Mouse (Mus musculus) kidney, adult 11 months (tissue): ENCODE measurements at regions not wholly inside any gene's neighbourhood (a gene's known extent, or its start where the extent isn't known, plus 50 kb on each side); places are given as distances from the start of the nearest gene placed in this dataset.
A peak's percentile ranks its signal among the peaks of the same experiment; 100 is the strongest.
"Not testable (repeated sequence)": the region's sequence is repeated elsewhere in the genome, so short reads cannot be mapped to it uniquely, and the experiment has no call there.

Experiments used
- DNase-seq: peaks from one replicate; pipeline ENCODE4 v3.0.0; 2022

DNA sequence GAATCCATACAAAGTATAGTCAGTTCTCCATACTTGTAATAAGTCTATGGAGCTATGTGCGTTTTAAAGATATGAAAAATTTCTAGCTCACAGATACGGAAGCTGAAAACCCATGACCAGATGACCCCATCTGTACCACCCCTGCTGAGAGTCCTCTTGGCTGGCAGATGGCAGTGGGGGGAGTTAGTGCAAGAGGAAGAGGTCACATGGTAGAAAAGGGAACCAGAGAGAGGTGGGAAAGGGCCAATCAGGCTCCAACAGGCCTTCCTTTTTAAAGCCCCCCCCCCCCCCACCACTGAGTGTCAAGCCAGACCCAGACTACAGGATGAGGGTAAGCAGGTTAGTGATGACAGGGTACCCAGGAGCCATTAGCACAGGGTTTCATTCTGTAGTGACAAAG, 86.4 kb upstream of the Klf13 start:
- DNase-seq = no peak

DNA sequence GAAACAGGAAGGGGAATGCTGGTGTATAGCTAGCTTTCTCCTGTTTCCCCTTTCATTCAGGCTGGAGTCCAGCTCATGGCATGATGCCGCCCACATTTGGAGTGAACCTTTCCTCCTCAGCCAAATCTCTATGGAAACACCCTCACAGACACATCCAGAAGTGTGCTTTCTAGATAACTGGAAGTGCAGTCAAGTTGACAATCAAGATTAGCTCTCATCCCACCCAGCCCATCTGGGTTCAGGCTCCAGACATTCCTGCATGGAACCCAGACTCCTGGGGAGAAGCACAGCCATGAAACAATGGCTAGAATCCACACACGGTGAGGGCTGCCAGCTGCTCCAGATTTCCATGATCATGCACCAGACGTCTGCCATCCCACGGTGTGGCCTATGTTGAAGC, 85.5 kb upstream of the Klf13 start:
- DNase-seq = no peak

DNA sequence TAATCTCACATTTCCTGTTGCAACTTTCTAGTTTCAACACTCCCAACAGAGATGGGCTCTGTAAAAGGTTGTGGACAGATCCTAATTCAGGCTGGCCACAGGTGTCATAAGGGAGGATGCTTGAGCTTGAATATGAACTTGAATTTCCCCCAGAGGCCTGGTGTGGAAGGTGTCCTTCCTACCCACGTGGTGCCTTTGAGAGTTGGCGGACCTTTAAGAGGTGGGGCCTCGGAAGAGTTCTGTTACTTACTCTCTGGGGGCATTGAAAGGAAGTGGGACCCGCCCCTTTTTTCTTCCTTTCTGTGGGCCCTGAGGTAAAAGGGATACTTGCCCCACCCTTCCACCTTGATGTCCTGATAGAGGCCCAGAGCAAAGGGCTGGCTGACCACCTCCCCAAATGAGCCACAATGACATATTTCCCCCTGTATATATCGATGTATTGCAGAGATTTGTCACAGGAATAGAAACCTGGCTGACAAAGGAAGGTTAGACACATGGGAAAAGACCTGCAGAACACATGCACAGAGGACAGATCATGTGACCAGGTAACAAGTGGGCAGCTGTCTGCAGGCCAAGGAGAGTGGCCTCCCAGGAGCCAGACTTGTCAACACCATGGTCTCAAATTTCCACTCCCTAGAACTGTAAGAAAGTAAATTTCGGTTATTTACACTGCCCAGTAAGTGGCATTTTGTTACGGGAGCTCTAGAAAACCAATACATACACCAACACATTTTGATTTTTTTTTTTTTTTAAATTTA, 84.2 kb upstream of the Klf13 start:
- no peak for DNase-seq

DNA sequence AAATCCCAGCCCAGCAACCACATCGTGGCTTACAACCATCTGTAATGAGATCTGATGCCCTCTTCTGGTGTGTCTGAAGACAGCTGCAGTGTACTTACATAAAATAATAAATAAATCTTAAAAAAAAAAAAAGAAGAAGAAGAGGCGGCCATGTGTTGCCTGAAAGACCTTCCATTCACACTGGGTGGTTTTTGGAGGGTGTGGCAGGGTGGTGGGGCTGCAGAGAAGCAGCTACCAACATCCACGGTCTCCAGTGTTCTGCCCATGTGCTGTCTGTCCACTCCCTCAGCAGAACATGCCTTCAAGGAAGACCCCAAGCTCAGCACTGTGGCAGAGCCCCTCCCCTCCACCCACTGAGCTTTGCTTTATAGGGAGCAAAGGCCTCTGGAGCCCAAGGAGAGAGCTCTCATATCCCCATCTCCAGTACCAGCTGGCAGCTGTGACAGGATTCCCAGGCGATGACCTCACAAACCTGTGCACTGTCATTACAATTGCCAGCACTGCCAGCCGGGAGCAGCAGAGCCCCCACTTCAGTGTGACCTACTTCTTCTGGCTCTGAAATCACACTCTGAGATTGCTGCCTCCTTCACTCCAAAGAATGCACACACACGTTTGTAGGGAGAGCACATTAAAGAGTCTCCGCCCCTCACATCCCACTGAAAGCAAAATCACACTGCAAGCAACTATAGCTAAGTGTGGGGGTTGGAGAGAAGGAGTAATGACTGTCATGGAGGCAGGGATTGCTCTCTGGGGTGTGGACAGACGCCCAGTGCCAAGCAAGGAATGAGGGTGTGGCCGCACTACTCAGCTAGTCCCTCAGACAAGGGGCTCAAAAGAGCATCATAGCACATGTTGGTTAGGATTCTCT, 82.8 kb upstream of the Klf13 start:
- no peak for DNase-seq

DNA sequence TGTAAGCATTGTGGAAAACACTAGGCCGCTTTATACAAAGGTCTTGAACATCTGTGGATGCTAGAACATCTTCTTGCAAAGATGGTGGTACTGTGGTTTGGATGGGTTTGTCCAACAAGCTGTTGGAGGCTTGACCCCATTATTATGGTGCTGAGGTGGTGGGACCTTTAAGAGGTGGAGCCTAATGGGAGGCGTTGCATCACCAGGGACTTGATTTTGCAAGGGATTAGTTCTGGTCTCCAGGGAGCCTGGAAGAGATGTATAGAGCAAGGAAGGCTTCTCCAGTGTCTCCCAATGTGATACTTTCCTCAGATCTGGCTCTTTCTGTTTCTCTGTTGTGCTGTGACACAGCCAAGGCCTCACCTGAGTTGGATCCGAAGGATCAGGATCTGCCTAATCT, 79.4 kb upstream of the Klf13 start:
- no peak for DNase-seq

DNA sequence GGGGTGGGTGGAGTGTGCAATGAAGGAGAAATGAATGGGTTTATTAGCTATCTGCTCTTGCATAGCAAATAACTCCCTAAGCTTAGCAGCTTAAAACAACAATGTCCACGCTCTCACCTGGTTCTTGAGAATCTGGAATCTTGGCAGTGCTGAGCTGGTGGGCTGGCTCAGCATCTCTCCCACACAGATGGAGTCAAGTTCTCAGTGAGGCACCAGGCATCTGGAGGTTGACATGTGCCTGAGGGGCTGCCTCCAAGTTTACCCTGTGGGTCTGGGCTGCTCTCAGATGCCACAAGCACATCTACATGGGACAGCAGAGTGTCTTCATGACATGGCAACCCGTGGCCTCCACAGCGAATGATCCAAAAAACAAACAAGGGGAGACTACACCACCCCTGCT, 78.2 kb upstream of the Klf13 start:
- no peak for DNase-seq

DNA sequence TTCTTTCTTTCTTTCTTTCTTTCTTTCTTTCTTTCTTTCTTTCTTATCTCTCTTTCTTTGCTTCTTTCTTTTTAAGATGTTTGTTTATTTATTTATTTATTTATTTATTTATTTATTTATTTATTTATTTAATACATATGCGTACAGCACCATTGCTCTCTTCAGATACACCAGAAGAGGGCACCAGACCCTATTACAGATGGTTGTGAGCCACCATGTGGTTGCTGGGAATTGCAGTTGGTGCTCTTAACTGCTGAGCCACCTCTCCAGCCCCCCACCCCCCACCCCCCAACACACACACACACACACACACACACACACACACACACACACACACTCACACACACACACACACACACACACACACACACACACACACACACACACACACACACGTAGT, 76.4 kb upstream of the Klf13 start:
- not testable (repeated sequence) for DNase-seq

DNA sequence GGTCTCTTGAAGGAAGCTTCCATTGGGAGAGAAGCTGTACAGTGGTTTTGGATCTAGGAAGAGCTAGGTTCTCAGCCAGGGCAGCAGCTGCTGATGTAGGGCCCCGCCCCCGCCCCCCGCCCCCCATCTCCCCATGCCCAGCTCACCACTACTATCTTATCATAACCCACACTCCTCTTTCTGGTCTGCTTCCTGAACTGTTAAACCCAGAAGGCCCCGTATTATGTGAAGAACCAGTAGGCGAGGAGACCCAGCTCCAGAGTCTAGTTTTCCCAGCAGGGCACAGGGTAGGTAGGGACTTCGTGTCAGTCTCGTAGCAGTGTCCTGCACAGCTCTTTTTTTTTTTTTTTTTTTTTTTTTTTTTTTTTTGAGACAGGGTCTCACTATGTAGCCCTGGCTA, 75.5 kb upstream of the Klf13 start:
- DNase-seq = no peak

DNA sequence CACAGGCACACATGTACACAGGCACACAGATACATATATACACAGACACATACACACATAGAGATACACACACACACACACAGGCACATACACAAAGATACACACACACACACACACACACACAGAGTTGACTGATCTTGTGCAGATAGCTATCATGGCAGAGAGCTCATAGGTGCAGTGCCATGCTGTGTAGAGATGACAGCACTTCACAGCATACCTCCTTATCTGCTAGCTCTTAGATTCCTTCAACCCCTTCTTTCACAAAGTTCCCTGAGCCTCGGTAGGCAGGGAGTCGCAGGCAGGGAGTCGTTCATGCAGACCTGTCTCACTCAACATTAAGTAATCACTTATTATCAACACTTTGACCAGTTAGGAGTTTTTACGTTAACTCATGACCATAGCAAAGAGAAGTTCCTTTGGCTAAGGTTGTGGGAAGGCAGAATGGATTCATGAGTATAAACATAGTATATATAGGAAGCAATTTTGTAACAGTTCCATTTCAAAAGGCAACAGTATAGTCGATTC, 74.4 kb upstream of the Klf13 start:
- no peak for DNase-seq

DNA sequence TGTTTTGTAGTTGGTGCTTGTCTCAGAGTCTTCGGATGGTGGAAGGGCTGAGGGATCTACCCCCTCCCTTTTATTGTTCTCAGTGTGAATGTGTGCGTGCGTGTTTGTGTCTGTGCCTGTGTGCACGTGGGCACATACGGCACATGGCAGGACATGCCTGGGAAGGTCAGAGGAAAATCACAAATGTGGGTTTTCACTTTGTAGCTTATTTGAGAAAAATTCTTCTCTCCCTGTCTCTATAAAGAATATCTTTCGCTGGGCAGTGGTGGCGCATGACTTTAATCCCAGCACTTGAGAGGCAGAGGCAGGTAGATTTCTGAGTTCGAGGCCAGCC, 73.5 kb upstream of the Klf13 start:
- DNase-seq = no peak

DNA sequence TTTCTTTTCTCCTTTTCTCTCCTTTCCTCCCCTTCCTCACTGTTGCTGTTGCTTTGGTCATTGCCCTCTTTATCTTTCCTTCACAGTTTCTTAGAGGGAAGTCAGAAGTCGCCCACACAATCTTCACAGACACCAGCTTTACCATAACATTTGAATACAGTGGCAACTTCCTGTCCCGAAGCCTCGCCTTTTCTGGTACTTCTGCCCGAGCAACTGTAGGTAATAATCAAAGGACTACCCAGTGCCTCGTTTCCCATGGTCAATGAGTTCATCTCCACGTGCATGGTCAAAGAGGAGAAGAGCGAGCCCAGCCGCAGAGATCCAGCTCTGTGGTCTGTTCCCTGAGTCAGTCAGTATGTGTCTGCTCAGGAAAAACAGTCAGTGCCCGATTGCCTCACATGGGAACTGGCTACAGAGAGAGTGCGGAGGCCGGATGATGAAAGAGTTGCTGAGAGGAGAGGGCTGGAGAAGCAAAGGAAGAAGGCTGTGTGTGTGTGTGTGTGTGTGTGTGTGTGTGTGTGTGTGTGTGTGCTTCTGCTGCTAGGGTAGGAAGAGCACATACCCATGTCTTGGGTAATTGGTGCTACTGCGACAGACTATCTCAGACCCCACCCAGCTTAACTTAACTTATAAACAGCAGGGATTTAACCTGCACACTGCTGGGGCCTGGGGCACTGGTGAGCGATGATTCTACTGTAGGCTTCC, 73.0 kb upstream of the Klf13 start:
- no peak for DNase-seq

DNA sequence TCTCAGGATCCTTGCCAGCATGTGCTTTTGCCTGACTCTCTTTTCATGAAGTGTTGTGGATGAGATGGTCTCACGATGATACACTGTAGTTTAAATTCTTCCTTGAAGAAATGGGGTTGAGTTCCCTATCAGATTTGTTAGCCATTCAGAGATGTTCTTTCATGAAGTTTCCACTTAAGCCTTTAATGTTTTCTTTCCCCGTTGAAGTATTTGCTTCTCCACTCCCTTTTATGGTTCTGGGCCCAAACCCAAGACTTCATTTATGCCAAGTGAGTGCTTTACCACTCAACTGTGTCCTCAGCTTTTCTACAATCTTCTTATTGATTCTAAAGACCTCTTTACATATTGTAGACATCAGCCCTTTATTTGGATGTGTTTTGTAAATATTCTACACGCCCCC, 71.9 kb upstream of the Klf13 start:
- no peak for DNase-seq

DNA sequence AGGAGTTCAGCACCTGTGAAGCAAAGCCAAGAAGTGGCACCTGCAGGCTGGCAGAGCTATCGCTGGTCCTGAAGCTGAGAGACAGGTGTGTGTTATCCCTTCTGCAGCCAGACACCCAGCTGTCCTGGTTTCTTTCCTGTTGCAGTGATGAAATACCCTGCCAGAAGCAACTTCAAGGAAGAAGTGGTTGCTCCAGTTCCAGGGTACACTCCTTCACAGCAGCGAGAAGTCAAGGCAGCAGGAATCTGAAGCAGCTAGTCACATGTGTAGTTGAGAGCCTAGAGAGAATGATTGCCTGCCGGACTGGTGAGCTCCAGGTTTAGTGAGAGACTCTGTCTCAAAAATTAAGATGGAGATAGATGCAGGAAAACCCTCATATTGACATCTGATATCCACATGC, 69.1 kb upstream of the Klf13 start:
- DNase-seq = no peak

DNA sequence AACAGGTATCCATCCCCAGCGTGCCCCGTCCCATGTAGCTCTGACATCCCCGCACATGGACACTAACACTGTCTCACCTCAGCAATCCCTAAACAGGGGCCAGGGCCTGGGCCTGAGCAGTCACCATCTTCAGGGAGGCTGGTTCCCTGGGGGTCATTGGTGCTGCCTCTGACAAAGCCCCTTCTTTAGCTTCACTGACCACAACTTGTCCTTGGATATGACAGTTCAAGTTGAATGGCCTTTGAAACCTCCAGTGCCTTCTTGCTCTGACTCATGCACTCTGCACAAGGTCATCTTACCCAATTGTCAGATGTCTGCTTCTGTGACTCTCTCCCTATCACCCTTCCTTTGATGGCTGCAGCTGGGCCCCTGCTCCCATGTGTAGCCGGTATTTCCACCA, 68.2 kb upstream of the Klf13 start:
- no peak for DNase-seq

DNA sequence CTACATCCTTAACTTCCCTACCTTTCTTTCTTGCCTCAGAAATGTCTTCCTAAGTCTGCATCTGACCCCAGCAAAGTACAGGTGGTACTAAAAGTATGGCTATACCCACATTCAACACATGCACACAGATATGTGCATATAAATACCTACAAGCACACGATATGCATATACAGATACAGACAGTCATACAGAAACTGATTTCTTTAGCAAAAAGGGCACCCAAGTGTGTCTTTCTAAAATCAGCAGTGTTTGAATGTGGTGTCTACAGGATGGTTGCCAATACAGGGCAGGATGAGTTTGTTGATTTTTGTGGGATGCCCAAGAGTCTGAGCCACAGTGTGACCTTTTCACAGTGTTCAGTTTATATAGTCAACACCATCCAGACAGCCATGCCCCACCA, 67.0 kb upstream of the Klf13 start:
- DNase-seq = no peak

DNA sequence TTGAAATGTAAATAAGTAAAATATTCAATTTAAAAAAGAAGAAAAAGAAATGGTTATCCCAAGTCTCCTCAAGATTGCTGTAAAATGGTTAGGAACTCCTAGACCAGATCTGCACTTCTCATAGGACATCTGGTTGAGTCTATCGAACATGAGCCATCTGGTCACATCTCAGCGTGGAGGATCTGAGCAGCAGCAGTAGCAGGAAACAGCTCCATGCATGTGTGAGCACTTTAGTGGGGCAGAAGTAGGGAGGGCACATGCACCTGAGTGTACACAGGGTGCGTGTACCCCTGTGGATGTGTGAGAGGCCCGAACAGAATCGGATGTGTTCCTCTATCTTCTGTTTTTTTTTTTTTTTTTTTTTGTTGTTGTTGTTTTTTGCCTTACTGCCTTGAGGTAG, 65.2 kb upstream of the Klf13 start:
- DNase-seq = no peak

DNA sequence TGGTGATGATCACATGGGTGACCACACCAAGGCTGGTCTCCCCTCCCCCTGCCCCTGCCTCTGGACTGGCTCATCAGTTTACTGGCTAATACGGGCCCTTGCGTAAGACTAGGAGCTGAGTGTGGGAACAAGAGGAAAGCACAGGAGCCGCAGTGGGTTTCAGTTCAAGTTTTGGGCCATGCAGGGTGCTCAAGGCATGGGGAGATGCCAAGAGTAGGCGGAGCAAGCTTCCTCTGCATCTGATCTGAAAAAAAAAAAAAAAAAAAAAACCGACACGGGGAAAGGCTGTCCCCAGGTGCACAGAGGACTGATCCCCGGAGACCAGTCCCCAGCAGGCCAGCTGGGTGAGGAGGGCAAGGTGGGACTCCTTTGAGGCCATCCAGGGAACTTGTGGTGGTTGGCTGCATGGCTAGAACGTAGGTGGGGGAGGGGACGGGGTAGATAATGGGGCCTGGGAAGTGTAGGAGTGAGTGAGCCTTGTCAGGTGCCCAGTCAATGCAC, 62.9 kb upstream of the Klf13 start:
- no peak for DNase-seq

DNA sequence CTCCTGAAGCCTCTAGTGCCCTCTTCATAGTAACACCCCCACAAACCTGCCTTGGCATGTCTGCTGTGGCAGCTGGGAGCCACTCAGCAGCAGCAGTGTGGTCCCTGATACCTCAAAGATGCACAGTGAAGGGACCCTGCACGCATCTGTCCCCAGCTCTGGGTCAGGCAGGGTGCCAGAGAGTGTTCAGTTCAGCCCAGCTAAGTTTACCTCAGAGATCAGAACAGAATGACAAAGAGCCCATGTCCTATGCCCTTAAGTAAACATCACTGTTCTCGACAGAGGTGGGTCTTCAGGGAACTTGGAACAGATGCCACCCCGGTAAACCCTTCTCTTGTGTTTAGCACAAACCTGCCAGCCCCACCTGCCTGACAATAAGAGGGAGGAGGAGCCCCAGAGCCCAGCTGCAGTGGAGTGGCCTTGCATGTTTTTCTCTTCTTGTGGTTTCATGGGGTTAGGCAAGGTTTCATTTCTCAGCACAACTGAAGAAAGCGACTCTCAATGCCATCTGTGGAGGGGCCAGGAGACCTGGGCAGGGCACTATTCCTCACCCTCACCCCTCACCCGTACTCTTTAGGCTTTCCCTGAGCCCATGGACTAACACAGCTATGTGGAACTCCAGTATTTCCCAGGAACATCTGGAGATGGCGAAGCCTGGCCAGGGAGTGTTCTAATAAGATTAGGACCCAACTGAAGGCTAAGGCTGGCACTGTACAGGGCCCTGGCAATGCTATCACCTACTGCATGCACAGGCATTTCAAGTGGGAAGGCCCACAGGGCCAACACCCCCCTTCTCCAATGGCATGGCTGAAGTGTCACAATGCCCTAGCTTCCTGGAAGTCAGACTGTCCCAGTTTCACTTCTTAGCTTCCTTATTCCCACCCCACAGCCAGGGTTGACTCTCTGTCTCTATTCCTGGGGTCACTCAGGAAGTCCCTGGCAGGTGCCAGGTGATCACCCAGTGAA, 60.6 kb upstream of the Klf13 start:
- DNase-seq = no peak

DNA sequence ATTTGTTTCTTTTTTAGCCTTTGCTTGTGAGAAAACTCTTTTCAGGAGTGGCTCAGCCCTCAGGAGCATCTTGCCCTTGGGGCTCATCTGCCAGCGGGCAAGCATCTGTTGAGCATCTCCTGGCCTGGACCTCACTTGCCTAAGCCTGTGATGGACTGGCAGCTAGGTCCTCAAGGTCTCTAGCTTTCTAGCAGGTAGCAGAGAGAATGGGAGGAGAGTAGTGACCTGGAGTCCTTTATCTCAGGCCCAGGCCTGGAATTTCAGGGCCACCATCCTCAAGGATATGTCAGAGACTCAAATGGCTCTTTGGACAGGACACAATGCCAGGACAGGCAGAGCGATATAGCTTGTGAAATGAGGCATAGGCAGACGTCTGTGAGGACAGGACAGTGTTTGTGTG, 59.3 kb upstream of the Klf13 start:
- DNase-seq = no peak

DNA sequence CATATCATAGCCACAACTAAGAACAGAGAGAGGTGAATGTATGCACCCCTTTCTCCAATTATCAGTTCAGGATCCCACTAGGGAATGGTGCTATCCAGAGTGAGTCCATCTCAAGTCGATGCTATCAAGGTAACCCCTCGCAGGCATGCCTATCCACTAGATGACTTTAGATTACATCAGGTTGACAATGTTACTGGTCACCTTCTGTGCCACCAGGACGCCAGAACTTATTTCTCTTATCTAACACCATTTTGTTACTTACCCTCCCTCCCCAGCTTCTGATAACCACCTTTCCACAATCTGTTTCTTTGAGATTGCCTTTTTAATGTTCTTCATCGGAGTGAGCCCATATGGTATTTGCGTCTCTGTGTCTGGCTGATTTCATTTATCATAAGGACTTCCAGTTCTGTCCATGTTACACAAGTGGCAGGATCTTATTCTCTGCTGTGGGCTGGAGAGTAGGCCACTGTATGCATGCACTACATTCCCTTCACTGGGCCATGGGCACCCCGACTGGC, 57.9 kb upstream of the Klf13 start:
- DNase-seq = no peak

DNA sequence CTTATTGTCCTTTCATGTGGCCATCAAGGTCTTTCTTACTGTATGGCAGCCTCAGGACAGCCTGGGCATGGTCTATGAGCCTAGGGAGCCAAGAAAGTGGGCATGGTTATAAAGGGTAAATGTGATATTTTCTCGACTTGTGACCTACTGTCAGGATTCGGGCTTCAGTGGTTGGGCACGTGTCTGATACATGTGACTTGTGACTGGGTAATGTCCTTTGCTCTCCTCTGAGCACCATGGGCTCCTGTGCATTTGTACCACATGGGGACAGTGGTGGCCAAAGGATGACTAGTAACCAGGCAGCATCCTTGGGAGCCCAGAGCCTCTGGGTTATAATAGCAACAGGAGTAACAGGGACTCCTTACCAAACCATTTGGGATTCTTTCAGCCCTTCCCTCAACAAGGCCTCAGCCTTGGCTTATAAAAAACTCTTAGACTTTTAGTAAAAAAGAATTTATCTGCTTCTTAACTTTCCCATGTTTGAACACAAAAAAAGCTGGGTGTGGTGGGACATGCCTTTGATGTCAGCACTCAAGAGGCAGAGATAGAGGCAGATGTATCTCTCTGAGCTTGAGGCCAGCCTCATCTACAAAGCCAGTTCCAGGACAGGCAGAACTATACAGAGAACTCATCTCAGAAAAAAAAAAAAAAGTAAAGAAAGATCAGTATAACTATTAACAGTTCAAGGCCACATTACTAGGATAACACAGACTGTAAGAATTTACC, 56.7 kb upstream of the Klf13 start:
- DNase-seq = peak; percentile 17
